Mouse (Mus musculus): ENCODE results near the gene Nr4a1. TPM values are rescaled to one million over a fixed set of nuclear protein-coding genes. Genes with fewer than 3 reads are reported as not detected.
A peak's percentile ranks its signal among the peaks of the same experiment; 100 is the strongest.

Gene Nr4a1
- total and polyA plus RNA-seq, 3 experiments = 12.1 to 45.3 (median 23.8) TPM

- intact Hi-C loops (cut with DNase I) = no loop called here
- no peaks in the 10 kb centered on the region for H3K79me2 ChIP-seq (replicated peaks; ENCODE audit: control insufficient read depth, insufficient read depth, low read length)
- no peak overlapping the region for H3K4me3 ChIP-seq
- peak; percentile 84 to 92 for DNase-seq
- no peaks in the 10 kb centered on the region for H3K27me3 ChIP-seq (ENCODE audit: control insufficient read depth, insufficient read depth, low read length)
- H3K4me1 ChIP-seq (ENCODE audit: control insufficient read depth, insufficient read depth, low read length) = peaks cover 18% of the 10 kb centered on the region
- peak overlapping the region; percentile 91 for H3K27ac ChIP-seq
- TF ChIP-seq POLR2A (IDR thresholded peaks at IDR 0.05; ENCODE audit: insufficient read depth, low read depth, low read length) = peak; percentile 85
- TF ChIP-seq CTCF (IDR thresholded peaks at IDR 0.05) = no peak; the same call in 1 of the 2 replicates
- TF ChIP-seq EP300 (IDR thresholded peaks at IDR 0.05; ENCODE audit: insufficient read depth, low read depth, low read length) = peak; percentile 97
- H3K36me3 ChIP-seq (ENCODE audit: control insufficient read depth, insufficient read depth, low read length) = no peaks in the 10 kb centered on the region
- 13% methylated on average over 10 of the region's 10 CpGs for WGBS
- peak overlapping the region; percentile 74 for H3K9ac ChIP-seq (ENCODE audit: low read depth, low read length)
Observed at GRCm38 (mm10) chr15:101260387-101260786, 6.3 kb downstream of the Nr4a1 start.

- H3K36me3 ChIP-seq (ENCODE audit: control insufficient read depth, insufficient read depth, low read length) = no peaks in the 10 kb centered on the region
- H3K4me1 ChIP-seq (ENCODE audit: control insufficient read depth, insufficient read depth, low read length) = peaks cover 23% of the 10 kb centered on the region
- peak overlapping the region; percentile 74 for H3K9ac ChIP-seq (ENCODE audit: low read depth, low read length)
- TF ChIP-seq EP300 (IDR thresholded peaks at IDR 0.05; ENCODE audit: insufficient read depth, low read depth, low read length) (0 out of 2 replicates have a peak, but pooled peaks have one; percentile 34), CTCF (IDR thresholded peaks at IDR 0.05) (no peak), POLR2A (IDR thresholded peaks at IDR 0.05; ENCODE audit: insufficient read depth, low read depth, low read length) (no peak; the same call in 1 of the 2 replicates)
- H3K27me3 ChIP-seq (ENCODE audit: control insufficient read depth, insufficient read depth, low read length) = no peaks in the 10 kb centered on the region
- peak; percentile 57 to 63 for DNase-seq
- peak overlapping the region; percentile 91 for H3K27ac ChIP-seq
- 9% methylated on average over 13 of the region's 13 CpGs for WGBS
- H3K79me2 ChIP-seq (replicated peaks; ENCODE audit: control insufficient read depth, insufficient read depth, low read length) = no peaks in the 10 kb centered on the region
- intact Hi-C loops (cut with DNase I) = no loop called here
- peak overlapping the region; percentile 21 for H3K4me3 ChIP-seq
Observed at GRCm38 (mm10) chr15:101260874-101261622, 7.0 kb downstream of the Nr4a1 start.

DNA sequence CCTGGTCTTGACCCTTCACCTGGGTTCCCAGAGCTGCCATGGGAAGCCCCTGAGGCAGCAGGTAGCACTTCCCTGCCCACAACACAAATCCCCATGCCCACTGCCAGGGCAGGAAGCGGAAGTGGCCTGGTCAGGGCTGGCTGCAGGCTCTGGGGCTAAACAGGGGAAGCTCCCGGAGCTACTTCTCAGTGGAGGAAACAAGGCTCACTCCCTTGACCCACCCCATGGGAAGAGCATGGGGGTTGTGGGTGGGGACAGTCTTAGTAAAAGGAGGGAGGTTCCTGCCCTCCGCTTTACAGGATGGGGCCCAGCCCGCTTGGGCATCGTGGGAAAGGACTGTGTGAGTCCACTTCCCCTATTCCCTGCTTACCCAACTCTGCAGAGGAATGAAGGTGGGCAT is 8.4 kb downstream of the Nr4a1 start:
- Histone ChIP-seq H3K27me3 (ENCODE audit: control insufficient read depth, insufficient read depth, low read length) (no peaks in the 10 kb centered on the region), H3K9ac (ENCODE audit: low read depth, low read length) (no peak overlapping the region), H3K4me1 (ENCODE audit: control insufficient read depth, insufficient read depth, low read length) (peaks cover 27% of the 10 kb centered on the region), H3K4me3 (no peak overlapping the region), H3K36me3 (ENCODE audit: control insufficient read depth, insufficient read depth, low read length) (no peaks in the 10 kb centered on the region), H3K27ac (peak overlapping the region; percentile 91; the same call in 1 of the 2 replicates), H3K79me2 (replicated peaks; ENCODE audit: control insufficient read depth, insufficient read depth, low read length) (no peaks in the 10 kb centered on the region)
- intact Hi-C loops (cut with DNase I) = no loop called here
- 55% methylated on average over 5 of the region's 5 CpGs for WGBS
- peak; percentile 60 to 72 for DNase-seq
- TF ChIP-seq CTCF (IDR thresholded peaks at IDR 0.05) = no peak
- no peak for TF ChIP-seq POLR2A (IDR thresholded peaks at IDR 0.05; ENCODE audit: insufficient read depth, low read depth, low read length)

DNA sequence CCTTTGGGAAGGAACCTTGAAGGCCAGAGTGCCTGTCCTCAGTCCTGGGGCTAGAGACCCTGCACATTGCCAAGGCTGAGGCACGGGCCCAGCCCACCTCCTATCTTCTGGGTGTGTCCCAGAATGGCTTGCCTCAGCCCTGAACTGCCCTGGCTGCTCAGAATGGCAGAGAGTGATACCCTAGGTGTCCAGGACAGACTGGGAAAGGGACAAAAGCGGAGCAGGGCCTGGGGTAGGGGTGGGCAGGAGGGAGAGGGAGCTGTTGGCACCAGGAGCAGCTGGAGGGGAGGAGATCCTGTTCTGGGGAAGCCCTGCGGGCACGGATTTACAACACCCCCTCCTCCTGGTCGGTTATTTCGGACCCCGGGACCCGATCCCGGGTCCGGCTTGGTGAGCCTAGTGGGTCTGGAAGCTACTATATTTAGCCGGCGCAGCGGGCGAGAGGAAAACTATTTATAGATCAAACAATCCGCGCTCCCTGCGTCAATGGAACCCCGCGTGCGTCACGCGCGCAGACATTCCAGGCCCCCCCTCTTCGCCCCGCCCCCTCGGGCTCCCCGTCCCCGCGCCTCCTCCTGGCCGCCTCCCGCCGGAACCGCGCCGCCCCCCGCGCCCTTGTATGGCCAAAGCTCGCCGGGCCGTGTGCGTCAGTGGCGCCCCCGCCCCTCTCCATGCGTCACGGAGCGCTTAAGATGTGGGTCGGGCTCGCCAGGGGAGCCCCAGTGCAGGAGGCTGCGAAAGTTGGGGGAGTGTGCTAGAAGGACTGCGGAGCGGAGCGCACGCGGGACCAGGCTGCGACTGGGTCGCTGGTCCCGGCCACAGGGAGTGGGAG is 12.3 kb downstream of the Nr4a1 start:
- 2% methylated on average over 57 of the region's 57 CpGs for WGBS
- Histone ChIP-seq H3K9ac (ENCODE audit: low read depth, low read length) (peak overlapping the region; percentile 70), H3K36me3 (ENCODE audit: control insufficient read depth, insufficient read depth, low read length) (no peaks in the 10 kb centered on the region), H3K27ac (peak overlapping the region; percentile 85), H3K4me3 (peak overlapping the region; percentile 61), H3K27me3 (ENCODE audit: control insufficient read depth, insufficient read depth, low read length) (no peaks in the 10 kb centered on the region), H3K79me2 (replicated peaks; ENCODE audit: control insufficient read depth, insufficient read depth, low read length) (no peaks in the 10 kb centered on the region), H3K4me1 (ENCODE audit: control insufficient read depth, insufficient read depth, low read length) (peaks cover 19% of the 10 kb centered on the region)
- peak; percentile 89 for TF ChIP-seq POLR2A (IDR thresholded peaks at IDR 0.05; ENCODE audit: insufficient read depth, low read depth, low read length)
- peak; percentile 43; the same call in 1 of the 2 replicates for TF ChIP-seq EP300 (IDR thresholded peaks at IDR 0.05; ENCODE audit: insufficient read depth, low read depth, low read length)
- TF ChIP-seq CTCF (IDR thresholded peaks at IDR 0.05) = peak; percentile 52
- intact Hi-C loops (cut with DNase I) = loop anchor here (1.0 to 2.0 kb wide), 2 partner anchors 16 to 19 kb away; no protein-coding TSS in a partner anchor
- DNase-seq = peak; percentile 97

- Histone ChIP-seq H3K4me3 (peak overlapping the region; percentile 61), H3K4me1 (ENCODE audit: control insufficient read depth, insufficient read depth, low read length) (peaks cover 14% of the 10 kb centered on the region), H3K79me2 (replicated peaks; ENCODE audit: control insufficient read depth, insufficient read depth, low read length) (no peaks in the 10 kb centered on the region), H3K9ac (ENCODE audit: low read depth, low read length) (peak overlapping the region; percentile 62), H3K27me3 (ENCODE audit: control insufficient read depth, insufficient read depth, low read length) (no peaks in the 10 kb centered on the region), H3K27ac (peak overlapping the region; percentile 85), H3K36me3 (ENCODE audit: control insufficient read depth, insufficient read depth, low read length) (no peaks in the 10 kb centered on the region)
- intact Hi-C loops (cut with DNase I) = loop anchor here (2.0 kb wide), 1 partner anchor 15 kb away; no protein-coding TSS in a partner anchor
- DNase-seq = peak in 1 of 2 experiments; percentile 53
- 8% methylated on average over 25 of the region's 25 CpGs for WGBS
- 0 out of 2 replicates have a peak, but pooled peaks have one; percentile 8 for TF ChIP-seq POLR2A (IDR thresholded peaks at IDR 0.05; ENCODE audit: insufficient read depth, low read depth, low read length)
- no peak for TF ChIP-seq EP300 (IDR thresholded peaks at IDR 0.05; ENCODE audit: insufficient read depth, low read depth, low read length)
Observed at GRCm38 (mm10) chr15:101267053-101268032, 13.3 kb downstream of the Nr4a1 start.

Measured in heart, adult 2 months (tissue).